Mouse (Mus musculus) megakaryocyte, embryonic 14.5 days (primary cell): ENCODE results near the gene Dcakd.

Experiments used
- FLI1 ChIP-seq: IDR thresholded peaks from 2 replicates; pipeline ENCODE4 v1.6.1; 2012; ENCODE audit warnings: low read length, inconsistent platforms, mixed read lengths
- GATA1 ChIP-seq: IDR thresholded peaks from 3 replicates; pipeline ENCODE4 v1.6.1; 2012; ENCODE audit warnings: mixed read lengths, low read length, inconsistent platforms, borderline replicate concordance

GRCm38 (mm10) chr11:103076010-103076409 is 47.9 kb upstream of the Dcakd start:
- TF ChIP-seq GATA1 (no peak), FLI1 (no peak)
